Mouse (Mus musculus): ENCODE measurements around the gene Slc5a6. TPM values are rescaled to one million over a fixed set of nuclear protein-coding genes. Genes with fewer than 3 reads are reported as not detected.

The Slc5a6 gene
- polyA plus RNA-seq, 1 experiment: 11.6 TPM

DNA sequence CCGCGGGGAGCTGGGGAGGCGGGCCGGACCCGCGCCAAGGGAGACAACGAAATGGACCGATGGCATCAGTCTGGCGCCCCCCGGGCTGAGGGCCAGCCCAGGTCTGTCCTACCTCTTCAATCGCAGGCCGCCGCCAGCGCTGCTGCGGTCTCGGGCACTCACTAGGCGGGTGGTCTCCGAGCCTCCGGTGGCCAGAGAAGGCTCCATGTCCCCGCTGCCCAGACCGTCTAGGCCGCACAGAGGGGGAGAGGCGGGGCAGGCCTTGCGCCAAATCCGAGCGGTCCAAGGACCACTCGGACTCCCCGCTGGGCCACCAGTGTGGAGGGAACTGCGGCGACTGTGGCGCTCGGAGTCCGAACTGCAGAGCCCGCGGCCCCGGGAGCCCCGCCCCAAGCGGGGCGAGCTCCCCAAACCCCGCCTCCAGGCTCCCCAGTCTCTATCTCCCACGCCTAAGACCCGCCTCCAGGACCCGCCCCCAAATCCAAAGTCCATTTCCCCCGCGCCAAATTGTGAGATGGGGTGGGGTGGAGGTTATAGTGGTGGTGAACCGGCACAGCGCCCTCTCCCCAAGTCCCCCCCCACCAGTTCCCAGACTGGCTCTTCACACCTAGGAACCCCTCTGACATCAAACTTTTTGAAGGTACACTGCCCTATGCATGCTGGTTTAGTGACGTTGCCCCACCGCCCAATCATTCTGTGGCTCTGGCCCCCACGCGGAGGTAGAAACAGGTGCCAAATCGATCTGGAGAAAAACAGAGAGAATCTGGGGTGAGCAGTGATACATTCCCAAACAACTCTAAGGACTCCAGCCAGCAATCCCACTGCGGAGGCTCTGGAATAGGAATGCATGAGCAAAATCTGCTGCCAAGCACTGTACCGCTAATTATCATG, 44.7 kb upstream of the Slc5a6 start:
- peak overlapping the region; percentile 2 for H3K4me3 ChIP-seq (ENCODE audit: insufficient read depth, poor library complexity, severe bottlenecking)
- H3K36me3 ChIP-seq (ENCODE audit: control insufficient read depth, insufficient read depth): no peaks in the 10 kb centered on the region
- H3ac ChIP-seq (ENCODE audit: control insufficient read depth, insufficient read length, low read depth): peak overlapping the region; percentile 36
- H3K79me3 ChIP-seq (ENCODE audit: low read depth): no peaks in the 10 kb centered on the region
- H3K27me3 ChIP-seq (ENCODE audit: control insufficient read depth, insufficient read depth, insufficient read length): peaks cover 35% of the 10 kb centered on the region
- no peaks in the 10 kb centered on the region for H3K79me2 ChIP-seq (ENCODE audit: control insufficient read depth, insufficient read depth)
- TF ChIP-seq CTCF (IDR thresholded peaks at IDR 0.05; ENCODE audit: control insufficient read depth, insufficient read depth, insufficient read length): no peak
- TF ChIP-seq USF1 (IDR thresholded peaks at IDR 0.05; ENCODE audit: low read depth): no peak
- TF ChIP-seq MAX (IDR thresholded peaks at IDR 0.05): no peak

DNA sequence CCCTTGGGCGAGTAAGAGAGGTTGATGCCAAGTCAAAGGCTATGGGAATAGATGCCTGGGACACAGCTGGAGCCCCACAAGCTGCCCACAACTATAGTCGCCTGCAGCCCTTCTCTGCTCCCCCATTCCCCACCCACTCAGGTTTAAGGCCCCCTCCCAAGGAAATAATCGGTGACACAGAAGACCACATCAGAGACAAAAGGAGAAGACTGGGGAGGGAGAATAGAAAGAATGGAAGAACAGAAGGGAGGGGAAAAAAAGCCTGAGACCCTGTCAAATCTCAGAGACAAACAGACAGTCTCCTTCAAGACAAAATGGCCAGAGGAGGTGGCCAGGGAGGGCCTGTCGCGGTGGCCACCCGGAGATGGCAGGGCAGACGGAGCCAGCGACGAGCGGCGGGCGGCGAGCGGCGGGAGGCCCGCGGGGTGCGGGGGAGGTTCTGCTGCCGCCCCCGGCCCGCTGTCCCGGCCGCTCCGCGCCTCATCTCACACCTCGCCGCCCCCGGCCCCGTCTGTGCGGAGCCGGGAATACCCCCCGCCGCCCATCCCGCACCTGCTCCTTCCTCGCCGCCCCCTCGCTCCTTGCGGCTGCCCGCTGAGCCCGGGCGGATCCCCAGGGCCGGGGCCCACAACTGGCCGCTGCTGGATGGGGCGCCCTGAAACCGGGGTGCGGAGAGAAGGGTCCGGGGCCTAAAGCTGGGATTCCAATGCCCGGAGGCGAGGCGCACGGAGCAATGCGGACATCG, 43.7 kb upstream of the Slc5a6 start:
- peaks cover 35% of the 10 kb centered on the region for H3K27me3 ChIP-seq (ENCODE audit: control insufficient read depth, insufficient read depth, insufficient read length)
- H3ac ChIP-seq (ENCODE audit: control insufficient read depth, insufficient read length, low read depth): no peak overlapping the region
- no peaks in the 10 kb centered on the region for H3K79me2 ChIP-seq (ENCODE audit: control insufficient read depth, insufficient read depth)
- no peak for TF ChIP-seq CTCF (IDR thresholded peaks at IDR 0.05; ENCODE audit: control insufficient read depth, insufficient read depth, insufficient read length)
- no peak for TF ChIP-seq MYOD1 (IDR thresholded peaks at IDR 0.05; ENCODE audit: control insufficient read depth, insufficient read length, low read depth)
- TF ChIP-seq MAX (IDR thresholded peaks at IDR 0.05): no peak
- no peak for TF ChIP-seq FOSL1 (IDR thresholded peaks at IDR 0.05; ENCODE audit: insufficient read depth, low read length, poor library complexity, severe bottlenecking)
- TF ChIP-seq USF1 (IDR thresholded peaks at IDR 0.05; ENCODE audit: low read depth): no peak
- TF ChIP-seq CEBPB (IDR thresholded peaks at IDR 0.05; ENCODE audit: low read depth): no peak
- H3K79me3 ChIP-seq (ENCODE audit: low read depth): no peaks in the 10 kb centered on the region
- H3K4me3 ChIP-seq (ENCODE audit: insufficient read depth, poor library complexity, severe bottlenecking): no peak overlapping the region
- no peaks in the 10 kb centered on the region for H3K36me3 ChIP-seq (ENCODE audit: control insufficient read depth, insufficient read depth)

DNA sequence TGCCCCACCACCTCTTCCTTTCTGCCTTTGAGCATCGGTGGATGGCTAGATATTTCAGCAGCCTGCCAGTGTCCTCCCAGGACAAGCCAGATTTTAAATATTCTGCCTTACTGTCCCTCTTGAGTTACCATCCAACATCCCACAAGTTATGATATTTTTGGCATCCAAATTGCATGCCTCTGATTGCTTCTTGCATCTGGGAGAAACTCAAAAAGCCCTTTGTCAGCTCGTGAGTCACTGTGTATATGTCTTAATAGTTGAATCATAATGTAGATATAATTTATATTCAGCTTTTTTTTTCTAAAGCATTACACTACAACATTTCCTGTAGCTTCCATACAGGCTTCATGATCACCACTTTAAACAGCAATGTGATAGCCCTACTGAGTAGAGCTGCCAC, 38.4 kb upstream of the Slc5a6 start:
- Histone ChIP-seq H3ac (ENCODE audit: control insufficient read depth, insufficient read length, low read depth) (no peak overlapping the region), H3K4me3 (ENCODE audit: insufficient read depth, poor library complexity, severe bottlenecking) (no peak overlapping the region), H3K79me3 (ENCODE audit: low read depth) (no peaks in the 10 kb centered on the region), H3K79me2 (ENCODE audit: control insufficient read depth, insufficient read depth) (no peaks in the 10 kb centered on the region), H3K36me3 (ENCODE audit: control insufficient read depth, insufficient read depth) (no peaks in the 10 kb centered on the region), H3K27me3 (ENCODE audit: control insufficient read depth, insufficient read depth, insufficient read length) (peaks cover 14% of the 10 kb centered on the region)
- peak; percentile 9 for TF ChIP-seq CEBPB (IDR thresholded peaks at IDR 0.05; ENCODE audit: low read depth)
- no peak for TF ChIP-seq MAX (IDR thresholded peaks at IDR 0.05)

DNA sequence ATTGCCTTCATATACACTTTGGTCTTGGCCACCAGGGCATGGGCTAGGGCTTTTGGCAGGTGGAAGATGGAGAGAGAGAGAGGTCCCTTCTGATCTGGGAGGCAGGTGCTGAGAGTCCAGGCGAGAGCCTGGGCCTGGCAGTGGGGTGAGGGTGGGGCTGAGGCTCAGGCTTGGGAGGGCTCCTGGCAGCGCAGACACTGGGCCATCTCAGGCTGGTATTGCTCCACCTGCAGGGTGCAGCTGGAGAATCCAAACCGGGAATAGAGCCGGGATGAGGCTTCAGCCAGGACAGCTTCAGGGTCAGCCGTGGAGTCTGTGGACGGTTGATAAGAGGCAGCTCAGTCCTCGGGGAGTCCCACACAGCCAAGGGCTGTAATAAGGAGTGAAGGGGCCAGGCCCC, 37.9 kb upstream of the Slc5a6 start:
- Histone ChIP-seq H3K27me3 (ENCODE audit: control insufficient read depth, insufficient read depth, insufficient read length) (peaks cover 9% of the 10 kb centered on the region), H3K79me3 (ENCODE audit: low read depth) (no peaks in the 10 kb centered on the region), H3K79me2 (ENCODE audit: control insufficient read depth, insufficient read depth) (no peaks in the 10 kb centered on the region), H3K36me3 (ENCODE audit: control insufficient read depth, insufficient read depth) (no peaks in the 10 kb centered on the region), H3K4me3 (ENCODE audit: insufficient read depth, poor library complexity, severe bottlenecking) (no peak overlapping the region), H3ac (ENCODE audit: control insufficient read depth, insufficient read length, low read depth) (no peak overlapping the region)
- no peak for TF ChIP-seq MYOD1 (IDR thresholded peaks at IDR 0.05; ENCODE audit: control insufficient read depth, insufficient read length, low read depth)

DNA sequence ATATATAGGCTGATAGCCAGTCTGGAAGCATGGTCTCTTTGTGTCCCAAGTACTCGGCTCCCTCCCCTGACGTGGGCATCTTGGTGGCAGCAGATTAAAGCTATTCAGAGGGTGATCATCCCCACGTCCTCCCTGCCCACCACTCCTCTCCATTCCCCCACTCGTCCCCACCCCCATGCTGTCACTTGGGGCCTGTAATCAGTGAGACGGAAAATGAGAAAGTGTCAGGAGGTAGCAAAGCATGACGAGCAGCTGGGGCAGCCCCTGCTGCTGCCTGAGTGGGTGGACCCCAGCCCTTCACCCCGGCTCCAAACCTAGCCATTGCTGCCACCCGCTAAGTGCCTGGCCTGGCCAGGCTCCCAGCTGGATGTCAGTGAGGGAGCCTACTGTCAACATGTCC, 35.2 kb upstream of the Slc5a6 start:
- no peak overlapping the region for H3K4me3 ChIP-seq (ENCODE audit: insufficient read depth, poor library complexity, severe bottlenecking)
- no peak overlapping the region for H3ac ChIP-seq (ENCODE audit: control insufficient read depth, insufficient read length, low read depth)
- no peaks in the 10 kb centered on the region for H3K27me3 ChIP-seq (ENCODE audit: control insufficient read depth, insufficient read depth, insufficient read length)
- no peaks in the 10 kb centered on the region for H3K79me2 ChIP-seq (ENCODE audit: control insufficient read depth, insufficient read depth)
- no peak for TF ChIP-seq MAX (IDR thresholded peaks at IDR 0.05)
- TF ChIP-seq FOSL1 (IDR thresholded peaks at IDR 0.05; ENCODE audit: insufficient read depth, low read length, poor library complexity, severe bottlenecking): no peak
- no peak for TF ChIP-seq CEBPB (IDR thresholded peaks at IDR 0.05; ENCODE audit: low read depth)
- no peak for TF ChIP-seq USF1 (IDR thresholded peaks at IDR 0.05; ENCODE audit: low read depth)
- no peak for TF ChIP-seq CTCF (IDR thresholded peaks at IDR 0.05; ENCODE audit: control insufficient read depth, insufficient read depth, insufficient read length)
- no peak for TF ChIP-seq MYOD1 (IDR thresholded peaks at IDR 0.05; ENCODE audit: control insufficient read depth, insufficient read length, low read depth)
- no peak for TF ChIP-seq MYOG (IDR thresholded peaks at IDR 0.05; ENCODE audit: control insufficient read depth, extremely low read depth, insufficient read length)
- peaks cover 4% of the 10 kb centered on the region for H3K36me3 ChIP-seq (ENCODE audit: control insufficient read depth, insufficient read depth)
- no peaks in the 10 kb centered on the region for H3K79me3 ChIP-seq (ENCODE audit: low read depth)

DNA sequence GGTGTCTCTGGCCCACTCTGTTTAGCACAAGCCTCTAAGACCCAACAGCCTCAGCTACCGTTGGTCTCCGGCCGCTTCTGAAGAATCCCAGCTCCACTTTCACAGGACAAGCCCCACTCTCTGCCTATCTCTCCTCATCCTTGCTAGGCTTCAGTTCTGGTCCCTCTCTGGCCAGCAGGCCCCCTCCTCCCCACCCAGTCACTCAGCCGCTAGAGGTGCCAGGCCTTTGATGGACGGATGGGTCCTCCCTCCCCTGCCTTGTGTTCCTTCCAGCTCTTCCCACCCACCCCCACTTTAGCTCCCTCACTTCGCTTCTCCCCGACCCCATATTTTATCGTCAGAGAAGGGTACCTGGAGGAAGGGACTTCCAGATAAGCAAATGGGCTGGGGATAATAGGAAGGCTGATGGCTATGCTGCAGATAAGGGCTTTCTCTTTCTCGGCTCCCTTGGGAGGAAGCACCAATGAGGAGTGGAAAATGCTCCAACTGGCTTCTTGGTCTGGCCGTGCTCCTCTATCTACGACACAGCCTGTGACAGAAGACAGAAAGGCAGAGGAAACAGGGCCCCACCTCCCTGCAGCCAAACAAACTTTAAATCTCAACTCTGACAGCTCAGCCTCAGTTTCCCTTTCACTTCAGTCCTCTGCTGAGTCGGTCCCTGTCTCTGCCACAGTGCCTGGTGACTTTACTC, 34.4 kb upstream of the Slc5a6 start:
- Histone ChIP-seq H3K27me3 (ENCODE audit: control insufficient read depth, insufficient read depth, insufficient read length) (no peaks in the 10 kb centered on the region), H3K79me2 (ENCODE audit: control insufficient read depth, insufficient read depth) (no peaks in the 10 kb centered on the region), H3K4me3 (ENCODE audit: insufficient read depth, poor library complexity, severe bottlenecking) (no peak overlapping the region), H3ac (ENCODE audit: control insufficient read depth, insufficient read length, low read depth) (no peak overlapping the region), H3K79me3 (ENCODE audit: low read depth) (no peaks in the 10 kb centered on the region), H3K36me3 (ENCODE audit: control insufficient read depth, insufficient read depth) (peaks cover 12% of the 10 kb centered on the region)
- TF ChIP-seq MYOG (IDR thresholded peaks at IDR 0.05; ENCODE audit: control insufficient read depth, extremely low read depth, insufficient read length) (no peak), MAX (IDR thresholded peaks at IDR 0.05) (no peak), USF1 (IDR thresholded peaks at IDR 0.05; ENCODE audit: low read depth) (no peak), CEBPB (IDR thresholded peaks at IDR 0.05; ENCODE audit: low read depth) (no peak), CTCF (IDR thresholded peaks at IDR 0.05; ENCODE audit: control insufficient read depth, insufficient read depth, insufficient read length) (no peak), MYOD1 (IDR thresholded peaks at IDR 0.05; ENCODE audit: control insufficient read depth, insufficient read length, low read depth) (no peak), FOSL1 (IDR thresholded peaks at IDR 0.05; ENCODE audit: insufficient read depth, low read length, poor library complexity, severe bottlenecking) (no peak)

All from C2C12 (cell line).